Mouse (Mus musculus): ENCODE results near the gene Phlda2. TPM values are rescaled to one million over a fixed set of nuclear protein-coding genes. Genes with fewer than 3 reads are reported as not detected.

The Phlda2 gene
- polyA plus RNA-seq, 1 experiment from 2014 or later = 9.1 TPM

GRCm38 (mm10) chr7:143533284-143533683 lies 30.3 kb upstream of the Phlda2 start:
- Histone ChIP-seq H3K36me3 (ENCODE audit: insufficient read depth, low read length) (peaks cover 76% of the 10 kb centered on the region), H3K4me2 (replicated peaks; ENCODE audit: low read depth, low read length) (no peak overlapping the region), H3K9ac (replicated peaks; ENCODE audit: low read length) (no peak overlapping the region), H3K4me1 (ENCODE audit: insufficient read depth, low read length) (no peaks in the 10 kb centered on the region), H3K4me3 (ENCODE audit: low read length) (no peak overlapping the region), H3K9me3 (ENCODE audit: low read length) (no peaks in the 10 kb centered on the region), H3K27me3 (ENCODE audit: insufficient read depth, low read length) (no peaks in the 10 kb centered on the region), H3K27ac (ENCODE audit: low read length) (no peak overlapping the region)
- ATAC-seq (ENCODE audit: low FRiP score, low TSS enrichment) = no peak
- WGBS = 83% methylated on average over 2 of the region's 2 CpGs

- H3K4me2 ChIP-seq (replicated peaks; ENCODE audit: low read depth, low read length) = no peak overlapping the region
- H3K27ac ChIP-seq (ENCODE audit: low read length) = no peak overlapping the region
- ATAC-seq (ENCODE audit: low FRiP score, low TSS enrichment) = no peak
- H3K36me3 ChIP-seq (ENCODE audit: insufficient read depth, low read length) = peaks cover 75% of the 10 kb centered on the region
- H3K4me1 ChIP-seq (ENCODE audit: insufficient read depth, low read length) = no peaks in the 10 kb centered on the region
- H3K4me3 ChIP-seq (ENCODE audit: low read length) = no peak overlapping the region
- H3K27me3 ChIP-seq (ENCODE audit: insufficient read depth, low read length) = no peaks in the 10 kb centered on the region
- H3K9me3 ChIP-seq (ENCODE audit: low read length) = no peaks in the 10 kb centered on the region
- WGBS = 86% methylated on average over 1 of the region's 1 CpGs
- H3K9ac ChIP-seq (replicated peaks; ENCODE audit: low read length) = no peak overlapping the region
Measured at GRCm38 (mm10) chr7:143532410-143532809, 29.5 kb upstream of the Phlda2 start.

- Histone ChIP-seq H3K9ac (replicated peaks; ENCODE audit: low read length) (no peak overlapping the region), H3K4me2 (replicated peaks; ENCODE audit: low read depth, low read length) (no peak overlapping the region), H3K27me3 (ENCODE audit: insufficient read depth, low read length) (no peaks in the 10 kb centered on the region), H3K4me3 (ENCODE audit: low read length) (no peak overlapping the region), H3K36me3 (ENCODE audit: insufficient read depth, low read length) (peaks cover 91% of the 10 kb centered on the region), H3K4me1 (ENCODE audit: insufficient read depth, low read length) (no peaks in the 10 kb centered on the region), H3K9me3 (ENCODE audit: low read length) (no peaks in the 10 kb centered on the region), H3K27ac (ENCODE audit: low read length) (no peak overlapping the region)
- WGBS = 73% methylated on average over 4 of the region's 4 CpGs
- ATAC-seq (ENCODE audit: low FRiP score, low TSS enrichment) = no peak
Measured at GRCm38 (mm10) chr7:143519333-143519732, 16.4 kb upstream of the Phlda2 start.

GRCm38 (mm10) chr7:143514416-143514768 lies 11.4 kb upstream of the Phlda2 start:
- no peaks in the 10 kb centered on the region for H3K4me1 ChIP-seq (ENCODE audit: insufficient read depth, low read length)
- no peak overlapping the region for H3K4me3 ChIP-seq (ENCODE audit: low read length)
- H3K4me2 ChIP-seq (replicated peaks; ENCODE audit: low read depth, low read length) = no peak overlapping the region
- no peak overlapping the region for H3K27ac ChIP-seq (ENCODE audit: low read length)
- H3K9ac ChIP-seq (replicated peaks; ENCODE audit: low read length) = no peak overlapping the region
- H3K36me3 ChIP-seq (ENCODE audit: insufficient read depth, low read length) = peaks cover 57% of the 10 kb centered on the region
- H3K27me3 ChIP-seq (ENCODE audit: insufficient read depth, low read length) = no peaks in the 10 kb centered on the region
- H3K9me3 ChIP-seq (ENCODE audit: low read length) = no peaks in the 10 kb centered on the region
- 94% methylated on average over 4 of the region's 4 CpGs for WGBS
- no peak for ATAC-seq (ENCODE audit: low FRiP score, low TSS enrichment)

- ATAC-seq (ENCODE audit: low FRiP score, low TSS enrichment) = no peak
- H3K4me3 ChIP-seq (ENCODE audit: low read length) = no peak overlapping the region
- no peak overlapping the region for H3K27ac ChIP-seq (ENCODE audit: low read length)
- no peaks in the 10 kb centered on the region for H3K27me3 ChIP-seq (ENCODE audit: insufficient read depth, low read length)
- peaks cover 52% of the 10 kb centered on the region for H3K36me3 ChIP-seq (ENCODE audit: insufficient read depth, low read length)
- 86% methylated on average over 10 of the region's 10 CpGs for WGBS
- no peak overlapping the region for H3K9ac ChIP-seq (replicated peaks; ENCODE audit: low read length)
- H3K9me3 ChIP-seq (ENCODE audit: low read length) = no peaks in the 10 kb centered on the region
- no peaks in the 10 kb centered on the region for H3K4me1 ChIP-seq (ENCODE audit: insufficient read depth, low read length)
- no peak overlapping the region for H3K4me2 ChIP-seq (replicated peaks; ENCODE audit: low read depth, low read length)
Measured at GRCm38 (mm10) chr7:143513763-143514415, 10.9 kb upstream of the Phlda2 start.

- Histone ChIP-seq H3K9me3 (ENCODE audit: low read length) (no peaks in the 10 kb centered on the region), H3K4me3 (ENCODE audit: low read length) (no peak overlapping the region), H3K4me1 (ENCODE audit: insufficient read depth, low read length) (no peaks in the 10 kb centered on the region), H3K36me3 (ENCODE audit: insufficient read depth, low read length) (peaks cover 30% of the 10 kb centered on the region), H3K9ac (replicated peaks; ENCODE audit: low read length) (no peak overlapping the region), H3K27ac (ENCODE audit: low read length) (no peak overlapping the region), H3K4me2 (replicated peaks; ENCODE audit: low read depth, low read length) (no peak overlapping the region), H3K27me3 (ENCODE audit: insufficient read depth, low read length) (no peaks in the 10 kb centered on the region)
- ATAC-seq (ENCODE audit: low FRiP score, low TSS enrichment) = no peak
Measured at GRCm38 (mm10) chr7:143511335-143511712, 8.4 kb upstream of the Phlda2 start.

- Histone ChIP-seq H3K4me3 (ENCODE audit: low read length) (no peak overlapping the region), H3K4me1 (ENCODE audit: insufficient read depth, low read length) (no peaks in the 10 kb centered on the region), H3K9ac (replicated peaks; ENCODE audit: low read length) (no peak overlapping the region), H3K9me3 (ENCODE audit: low read length) (no peaks in the 10 kb centered on the region), H3K27ac (ENCODE audit: low read length) (no peak overlapping the region), H3K36me3 (ENCODE audit: insufficient read depth, low read length) (peaks cover 25% of the 10 kb centered on the region), H3K4me2 (replicated peaks; ENCODE audit: low read depth, low read length) (no peak overlapping the region), H3K27me3 (ENCODE audit: insufficient read depth, low read length) (no peaks in the 10 kb centered on the region)
- ATAC-seq (ENCODE audit: low FRiP score, low TSS enrichment) = no peak
- 83% methylated on average over 3 of the region's 3 CpGs for WGBS
Measured at GRCm38 (mm10) chr7:143510593-143511334, 7.8 kb upstream of the Phlda2 start.

GRCm38 (mm10) chr7:143509566-143509965 lies 6.6 kb upstream of the Phlda2 start:
- no peak for ATAC-seq (ENCODE audit: low FRiP score, low TSS enrichment)
- Histone ChIP-seq H3K27me3 (ENCODE audit: insufficient read depth, low read length) (no peaks in the 10 kb centered on the region), H3K4me3 (ENCODE audit: low read length) (no peak overlapping the region), H3K9ac (replicated peaks; ENCODE audit: low read length) (no peak overlapping the region), H3K9me3 (ENCODE audit: low read length) (no peaks in the 10 kb centered on the region), H3K27ac (ENCODE audit: low read length) (no peak overlapping the region), H3K4me2 (replicated peaks; ENCODE audit: low read depth, low read length) (no peak overlapping the region), H3K36me3 (ENCODE audit: insufficient read depth, low read length) (peaks cover 13% of the 10 kb centered on the region), H3K4me1 (ENCODE audit: insufficient read depth, low read length) (no peaks in the 10 kb centered on the region)
- 74% methylated on average over 1 of the region's 1 CpGs for WGBS

GRCm38 (mm10) chr7:143506675-143507074 lies 3.7 kb upstream of the Phlda2 start:
- peaks cover 24% of the 10 kb centered on the region for H3K27me3 ChIP-seq (ENCODE audit: insufficient read depth, low read length)
- H3K4me2 ChIP-seq (replicated peaks; ENCODE audit: low read depth, low read length) = no peak overlapping the region
- H3K4me1 ChIP-seq (ENCODE audit: insufficient read depth, low read length) = peaks cover 15% of the 10 kb centered on the region
- no peak overlapping the region for H3K27ac ChIP-seq (ENCODE audit: low read length)
- no peaks in the 10 kb centered on the region for H3K9me3 ChIP-seq (ENCODE audit: low read length)
- 34% methylated on average over 7 of the region's 7 CpGs for WGBS
- H3K4me3 ChIP-seq (ENCODE audit: low read length) = no peak overlapping the region
- H3K9ac ChIP-seq (replicated peaks; ENCODE audit: low read length) = no peak overlapping the region
- no peak for ATAC-seq (ENCODE audit: low FRiP score, low TSS enrichment)
- H3K36me3 ChIP-seq (ENCODE audit: insufficient read depth, low read length) = no peaks in the 10 kb centered on the region; the same call in 1 of the 2 replicates

- ATAC-seq (ENCODE audit: low FRiP score, low TSS enrichment) = no peak
- Histone ChIP-seq H3K9ac (replicated peaks; ENCODE audit: low read length) (no peak overlapping the region), H3K36me3 (ENCODE audit: insufficient read depth, low read length) (no peaks in the 10 kb centered on the region; the same call in 1 of the 2 replicates), H3K4me1 (ENCODE audit: insufficient read depth, low read length) (peaks cover 19% of the 10 kb centered on the region), H3K27ac (ENCODE audit: low read length) (no peak overlapping the region), H3K9me3 (ENCODE audit: low read length) (no peaks in the 10 kb centered on the region), H3K4me2 (replicated peaks; ENCODE audit: low read depth, low read length) (no peak overlapping the region), H3K4me3 (ENCODE audit: low read length) (no peak overlapping the region), H3K27me3 (ENCODE audit: insufficient read depth, low read length) (peaks cover 28% of the 10 kb centered on the region)
- 66% methylated on average over 7 of the region's 7 CpGs for WGBS
Measured at GRCm38 (mm10) chr7:143506271-143506670, 3.3 kb upstream of the Phlda2 start.
